Mouse (Mus musculus) gastrocnemius, adult 2 months (tissue): ENCODE results near the gene Cacng8. TPM values are rescaled to one million over a fixed set of nuclear protein-coding genes. Genes with fewer than 3 reads are reported as not detected.
A peak's percentile ranks its signal among the peaks of the same experiment; 100 is the strongest.
"Not testable (repeated sequence)": the region's sequence is repeated elsewhere in the genome, so short reads cannot be mapped to it uniquely, and the experiment has no call there.

Source experiments
- DNase-seq: peaks from one replicate; pipeline ENCODE4 v3.0.0; 2022
- H3K27ac ChIP-seq: fragments of 200-600 bp; 2 replicates; pipeline ENCODE4 v1.8.1; 2022; ENCODE audit warnings: mild to moderate bottlenecking
- H3K4me3 ChIP-seq: fragments of 200-600 bp; 2 replicates; pipeline ENCODE4 v1.8.1; 2022; ENCODE audit warnings: mild to moderate bottlenecking, moderate library complexity
- CTCF ChIP-seq: fragments of 200-600 bp; IDR thresholded peaks from 2 replicates; pipeline ENCODE4 v1.8.1; 2022; ENCODE audit warnings: antibody characterized with exemption, mild to moderate bottlenecking, moderate library complexity
- intact Hi-C: fragments of 180-260 bp; cut with DNase I; formaldehyde crosslinking; loops from one replicate; pipeline ENCODE4 v1.15.1; 2025
- total RNA-seq, 2 experiments: library from RNA; stranded (reverse); gene quantifications; 2 replicates each; pipeline ENCODE4 v1.2.3; 2021

The Cacng8 gene
- total RNA-seq, 2 experiments from 2014 or later: not detected

GRCm38 (mm10) chr7:3397355-3397754 is 6.9 kb downstream of the Cacng8 start:
- intact Hi-C loops: no loop called here
- no peak for TF ChIP-seq CTCF
- Histone ChIP-seq H3K4me3 (no peak overlapping the region), H3K27ac (no peak overlapping the region)
- DNase-seq: no peak

- intact Hi-C loops: no loop called here
- TF ChIP-seq CTCF: no peak
- no peak overlapping the region for H3K27ac ChIP-seq
- DNase-seq: no peak
- no peak overlapping the region for H3K4me3 ChIP-seq
These were observed 7.3 kb downstream of the Cacng8 start for GRCm38 (mm10) chr7:3397797-3398196.

GRCm38 (mm10) chr7:3398363-3398762 is 7.9 kb downstream of the Cacng8 start:
- H3K27ac ChIP-seq, DNase-seq, intact Hi-C loops, H3K4me3 ChIP-seq: not testable (repeated sequence)

- intact Hi-C loops: no loop called here
- TF ChIP-seq CTCF: no peak
- no peak overlapping the region for H3K4me3 ChIP-seq
- H3K27ac ChIP-seq: no peak overlapping the region
- no peak for DNase-seq
These were observed 9.5 kb downstream of the Cacng8 start for GRCm38 (mm10) chr7:3399937-3400336.

- no peak for TF ChIP-seq CTCF
- DNase-seq: no peak
- no peak overlapping the region for H3K27ac ChIP-seq
- no peak overlapping the region for H3K4me3 ChIP-seq
- intact Hi-C loops: loop anchor here (10.0 kb wide), 1 partner anchor 75 kb away; the partner anchor contains the start of gene Cacng7
These were observed 19.4 kb downstream of the Cacng8 start for GRCm38 (mm10) chr7:3409729-3410520.

- Histone ChIP-seq H3K27ac (no peak overlapping the region), H3K4me3 (peak overlapping the region; percentile 64)
- intact Hi-C loops: loop anchor here (10.0 kb wide), 1 partner anchor 77 kb away; the partner anchor contains the start of gene Cacng7
- TF ChIP-seq CTCF: no peak
- peak; percentile 28 for DNase-seq
These were observed 20.9 kb downstream of the Cacng8 start for GRCm38 (mm10) chr7:3411160-3411941.

- peak; percentile 43 for DNase-seq
- intact Hi-C loops: loop anchor here (10.0 kb wide), 1 partner anchor 77 kb away; the partner anchor contains the start of gene Cacng7
- TF ChIP-seq CTCF: peak; percentile 43
- H3K27ac ChIP-seq: no peak overlapping the region
- peak overlapping the region; percentile 64 for H3K4me3 ChIP-seq
These were observed 21.6 kb downstream of the Cacng8 start for GRCm38 (mm10) chr7:3412036-3412435.

GRCm38 (mm10) chr7:3414888-3415287 is 24.4 kb downstream of the Cacng8 start:
- Histone ChIP-seq H3K27ac (peak overlapping the region; percentile 20; the same call in 1 of the 2 replicates), H3K4me3 (peak overlapping the region; percentile 81)
- peak; percentile 69 for DNase-seq
- intact Hi-C loops: loop anchor here (2.0 to 10.0 kb wide), 2 partner anchors 34 to 80 kb away; partner anchors contain the start of gene Cacng7
- no peak for TF ChIP-seq CTCF

- H3K4me3 ChIP-seq: peak overlapping the region; percentile 81
- DNase-seq: peak; percentile 74
- intact Hi-C loops: loop anchor here (2.0 to 10.0 kb wide), 2 partner anchors 33 to 81 kb away; partner anchors contain the start of gene Cacng7
- no peak for TF ChIP-seq CTCF
- H3K27ac ChIP-seq: peak overlapping the region; percentile 28; the same call in 1 of the 2 replicates
These were observed 24.9 kb downstream of the Cacng8 start for GRCm38 (mm10) chr7:3415378-3415777.

- H3K4me3 ChIP-seq: no peak overlapping the region
- TF ChIP-seq CTCF: no peak
- no peak for DNase-seq
- H3K27ac ChIP-seq: peak overlapping the region; percentile 95; the same call in 1 of the 2 replicates
- intact Hi-C loops: loop anchor here (10.0 kb wide), 1 partner anchor 85 kb away; the partner anchor contains the start of gene Cacng7
These were observed 29.5 kb downstream of the Cacng8 start for GRCm38 (mm10) chr7:3419941-3420340.

- no peak overlapping the region for H3K4me3 ChIP-seq
- no peak for DNase-seq
- intact Hi-C loops: no loop called here
- H3K27ac ChIP-seq: peak overlapping the region; percentile 95
- TF ChIP-seq CTCF: no peak
These were observed 30.0 kb downstream of the Cacng8 start for GRCm38 (mm10) chr7:3420466-3420865.

GRCm38 (mm10) chr7:3421297-3421696 is 30.8 kb downstream of the Cacng8 start:
- TF ChIP-seq CTCF: no peak
- DNase-seq: no peak
- intact Hi-C loops: no loop called here
- H3K27ac ChIP-seq: peak overlapping the region; percentile 95
- peak overlapping the region; percentile 75 for H3K4me3 ChIP-seq

GRCm38 (mm10) chr7:3422051-3422450 is 31.6 kb downstream of the Cacng8 start:
- Histone ChIP-seq H3K27ac (peak overlapping the region; percentile 95), H3K4me3 (peak overlapping the region; percentile 75)
- TF ChIP-seq CTCF: no peak
- intact Hi-C loops: no loop called here
- no peak for DNase-seq
